Mouse (Mus musculus): ENCODE measurements around the gene Lpp. TPM values are rescaled to one million over a fixed set of nuclear protein-coding genes. Genes with fewer than 3 reads are reported as not detected.

Gene Lpp
- polyA plus RNA-seq, 1 experiment from 2014 or later, result 37.9 TPM

GRCm38 (mm10) chr16:24941306-24942160 is 548.2 kb downstream of the Lpp start:
- Histone ChIP-seq H3K4me3 (no peak overlapping the region), H3K4me1 (peaks cover 61% of the 10 kb centered on the region), H3K36me3 (no peaks in the 10 kb centered on the region), H3K4me2 (no peak overlapping the region), H3K27me3 (replicated peaks) (no peaks in the 10 kb centered on the region), H3K27ac (replicated peaks) (no peak overlapping the region), H3K9me3 (no peaks in the 10 kb centered on the region), H3K9ac (no peak overlapping the region)
- no peak for ATAC-seq (ENCODE audit: extremely low read depth, insufficient number of reproducible peaks, low FRiP score, low TSS enrichment)
- 68% methylated on average over 9 of the region's 9 CpGs for WGBS

DNA sequence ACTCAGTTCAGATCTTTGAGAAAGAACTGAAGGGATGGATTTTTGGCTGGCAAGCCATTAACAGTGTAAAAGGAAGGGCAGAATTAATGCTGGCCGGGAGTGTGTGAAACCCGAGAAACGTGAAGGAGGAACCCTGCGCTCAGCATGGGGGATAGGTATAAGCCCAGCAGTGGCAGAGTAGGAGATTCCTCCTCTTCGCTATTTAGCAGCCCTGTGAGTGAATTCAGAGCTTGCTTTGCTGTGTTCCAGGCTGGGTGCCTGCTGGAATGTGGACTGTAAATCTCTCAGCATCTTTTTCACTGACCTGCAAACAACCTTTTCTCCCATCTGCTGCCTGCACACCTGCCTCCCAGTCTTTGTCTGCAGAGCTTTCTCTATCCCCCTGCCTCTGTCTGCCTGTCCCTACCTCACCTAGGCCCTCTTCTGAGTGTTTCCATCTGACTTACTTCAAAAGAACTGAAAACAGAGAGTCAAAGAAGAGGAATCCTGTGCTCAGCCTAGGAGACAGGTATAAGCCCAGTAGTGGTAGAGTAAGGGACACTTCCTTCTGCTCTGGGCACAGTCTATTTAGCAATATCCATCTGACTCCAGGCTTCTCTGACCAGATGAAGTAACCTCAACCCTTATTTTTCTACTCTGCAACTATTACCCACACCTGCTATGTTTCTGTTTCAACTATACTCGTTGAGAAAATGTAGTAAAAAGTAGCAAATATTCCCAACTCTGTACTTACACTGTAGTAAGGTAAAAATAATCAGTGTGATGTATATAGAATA is 550.4 kb downstream of the Lpp start:
- no peak for ATAC-seq (ENCODE audit: extremely low read depth, insufficient number of reproducible peaks, low FRiP score, low TSS enrichment)
- Histone ChIP-seq H3K4me1 (peaks cover 70% of the 10 kb centered on the region), H3K9ac (no peak overlapping the region)

DNA sequence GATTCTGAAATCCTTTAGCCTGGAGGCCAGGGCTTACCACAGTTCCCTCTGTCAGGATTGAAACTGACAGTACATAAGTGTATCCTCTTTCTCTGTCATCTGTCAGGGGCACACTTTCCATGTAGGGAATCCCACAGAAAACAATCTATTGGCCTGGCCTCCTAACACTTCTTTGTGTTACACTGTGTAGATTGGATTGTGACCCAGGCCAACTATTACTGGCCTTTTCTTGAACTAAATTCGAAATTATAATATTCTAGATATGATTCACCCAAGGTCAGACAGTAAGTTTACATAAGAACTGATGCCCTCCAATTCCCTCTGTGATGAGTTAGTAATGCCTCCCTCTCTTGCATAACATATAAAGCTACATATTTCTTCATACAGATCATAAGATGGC is 553.0 kb downstream of the Lpp start:
- Histone ChIP-seq H3K36me3 (no peaks in the 10 kb centered on the region), H3K27ac (replicated peaks) (peak overlapping the region; percentile 50; the same call in 1 of the 2 replicates), H3K27me3 (replicated peaks) (no peaks in the 10 kb centered on the region), H3K4me2 (no peak overlapping the region), H3K4me1 (peaks cover 63% of the 10 kb centered on the region), H3K9me3 (no peaks in the 10 kb centered on the region), H3K9ac (no peak overlapping the region), H3K4me3 (no peak overlapping the region)
- ATAC-seq (ENCODE audit: extremely low read depth, insufficient number of reproducible peaks, low FRiP score, low TSS enrichment), result no peak
- WGBS, result 55% methylated on average over 1 of the region's 1 CpGs

More for the DNA sequence above, 550.4 kb downstream of the Lpp start:
- Histone ChIP-seq H3K27me3 (replicated peaks) (no peaks in the 10 kb centered on the region), H3K9me3 (no peaks in the 10 kb centered on the region), H3K4me2 (no peak overlapping the region), H3K27ac (replicated peaks) (no peak overlapping the region), H3K4me3 (no peak overlapping the region), H3K36me3 (no peaks in the 10 kb centered on the region)
- WGBS, result 37% methylated on average over 6 of the region's 6 CpGs

GRCm38 (mm10) chr16:24947485-24947884 is 554.2 kb downstream of the Lpp start:
- H3K9me3 ChIP-seq, result no peaks in the 10 kb centered on the region
- 66% methylated on average over 1 of the region's 1 CpGs for WGBS
- H3K4me2 ChIP-seq, result no peak overlapping the region
- no peaks in the 10 kb centered on the region for H3K36me3 ChIP-seq
- no peaks in the 10 kb centered on the region for H3K27me3 ChIP-seq (replicated peaks)
- ATAC-seq (ENCODE audit: extremely low read depth, insufficient number of reproducible peaks, low FRiP score, low TSS enrichment), result no peak
- H3K9ac ChIP-seq, result no peak overlapping the region
- 0 out of 2 replicates have a peak overlapping the region, but pooled peaks have one; percentile 34 for H3K27ac ChIP-seq (replicated peaks)
- H3K4me1 ChIP-seq, result peaks cover 69% of the 10 kb centered on the region
- no peak overlapping the region for H3K4me3 ChIP-seq

GRCm38 (mm10) chr16:24948091-24948690 is 554.9 kb downstream of the Lpp start:
- H3K27me3 ChIP-seq (replicated peaks), result no peaks in the 10 kb centered on the region
- peaks cover 63% of the 10 kb centered on the region for H3K4me1 ChIP-seq
- no peak overlapping the region for H3K4me3 ChIP-seq
- no peak overlapping the region for H3K9ac ChIP-seq
- WGBS, result 42% methylated on average over 3 of the region's 3 CpGs
- H3K36me3 ChIP-seq, result no peaks in the 10 kb centered on the region
- no peaks in the 10 kb centered on the region for H3K9me3 ChIP-seq
- H3K4me2 ChIP-seq, result no peak overlapping the region
- ATAC-seq (ENCODE audit: extremely low read depth, insufficient number of reproducible peaks, low FRiP score, low TSS enrichment), result no peak
- H3K27ac ChIP-seq (replicated peaks), result peak overlapping the region; percentile 34; the same call in 1 of the 2 replicates

GRCm38 (mm10) chr16:24949265-24949664 is 556.0 kb downstream of the Lpp start:
- Histone ChIP-seq H3K4me3 (no peak overlapping the region), H3K27ac (replicated peaks) (no peak overlapping the region), H3K27me3 (replicated peaks) (no peaks in the 10 kb centered on the region), H3K36me3 (no peaks in the 10 kb centered on the region), H3K9me3 (no peaks in the 10 kb centered on the region), H3K4me2 (no peak overlapping the region), H3K9ac (no peak overlapping the region), H3K4me1 (peaks cover 57% of the 10 kb centered on the region)
- ATAC-seq (ENCODE audit: extremely low read depth, insufficient number of reproducible peaks, low FRiP score, low TSS enrichment), result no peak
- WGBS, result 84% methylated on average over 3 of the region's 3 CpGs

GRCm38 (mm10) chr16:24950112-24950743 is 556.9 kb downstream of the Lpp start:
- Histone ChIP-seq H3K9me3 (no peaks in the 10 kb centered on the region), H3K9ac (no peak overlapping the region), H3K27me3 (replicated peaks) (no peaks in the 10 kb centered on the region), H3K36me3 (peaks cover under 1% of the 10 kb centered on the region), H3K27ac (replicated peaks) (no peak overlapping the region), H3K4me3 (no peak overlapping the region), H3K4me2 (no peak overlapping the region), H3K4me1 (peaks cover 49% of the 10 kb centered on the region)
- ATAC-seq (ENCODE audit: extremely low read depth, insufficient number of reproducible peaks, low FRiP score, low TSS enrichment), result no peak
- 65% methylated on average over 6 of the region's 6 CpGs for WGBS

GRCm38 (mm10) chr16:24951909-24952308 is 558.6 kb downstream of the Lpp start:
- Histone ChIP-seq H3K9me3 (peaks cover 13% of the 10 kb centered on the region), H3K4me2 (no peak overlapping the region), H3K4me3 (no peak overlapping the region), H3K27me3 (replicated peaks) (no peaks in the 10 kb centered on the region), H3K27ac (replicated peaks) (no peak overlapping the region), H3K4me1 (peaks cover 38% of the 10 kb centered on the region), H3K36me3 (peaks cover 17% of the 10 kb centered on the region), H3K9ac (no peak overlapping the region)
- 47% methylated on average over 5 of the region's 5 CpGs for WGBS
- ATAC-seq (ENCODE audit: extremely low read depth, insufficient number of reproducible peaks, low FRiP score, low TSS enrichment), result no peak

GRCm38 (mm10) chr16:24955054-24955453 is 561.7 kb downstream of the Lpp start:
- Histone ChIP-seq H3K4me3 (no peak overlapping the region), H3K9me3 (peaks cover 16% of the 10 kb centered on the region), H3K36me3 (peaks cover 19% of the 10 kb centered on the region), H3K4me1 (peaks cover 36% of the 10 kb centered on the region), H3K4me2 (no peak overlapping the region), H3K9ac (no peak overlapping the region), H3K27ac (replicated peaks) (no peak overlapping the region), H3K27me3 (replicated peaks) (no peaks in the 10 kb centered on the region)
- no peak for ATAC-seq (ENCODE audit: extremely low read depth, insufficient number of reproducible peaks, low FRiP score, low TSS enrichment)
- WGBS, result 78% methylated on average over 7 of the region's 7 CpGs

GRCm38 (mm10) chr16:24958661-24959060 is 565.4 kb downstream of the Lpp start:
- no peak overlapping the region for H3K4me3 ChIP-seq
- ATAC-seq (ENCODE audit: extremely low read depth, insufficient number of reproducible peaks, low FRiP score, low TSS enrichment), result no peak
- no peaks in the 10 kb centered on the region for H3K27me3 ChIP-seq (replicated peaks)
- H3K9me3 ChIP-seq, result peaks cover 16% of the 10 kb centered on the region
- H3K4me1 ChIP-seq, result peaks cover 38% of the 10 kb centered on the region
- WGBS, result 36% methylated on average over 1 of the region's 1 CpGs
- 0 out of 2 replicates have a peak overlapping the region, but pooled peaks have one; percentile 2 for H3K4me2 ChIP-seq
- H3K27ac ChIP-seq (replicated peaks), result peak overlapping the region; percentile 78
- no peak overlapping the region for H3K9ac ChIP-seq
- H3K36me3 ChIP-seq, result peaks cover 19% of the 10 kb centered on the region

Measured in heart, embryonic 13.5 days (tissue).